Mouse (Mus musculus) liver, postnatal 0 days (tissue): ENCODE data around the gene Kcnip3. TPM values are rescaled to one million over a fixed set of nuclear protein-coding genes. Genes with fewer than 3 reads are reported as not detected.

Experiments used
- ATAC-seq: fragments of 200-750 bp; cut with Nextera tagmentation; 2 replicates; pipeline ENCODE4 v1.8.0; 2017; ENCODE audit warnings: mild to moderate bottlenecking, moderate library complexity
- DNase-seq: peaks from one replicate; pipeline ENCODE4 v3.0.0-alpha.2; 2016
- H3K27ac ChIP-seq: fragments of 300-500 bp; sonication (generic); 2 replicates; pipeline ENCODE4 v1.5.1; 2014; ENCODE audit warnings: antibody characterized with exemption, moderate library complexity, mild to moderate bottlenecking, low read depth
- H3K27me3 ChIP-seq: fragments of 300-500 bp; sonication (generic); 2 replicates; pipeline ENCODE4 v1.6.1; 2014; ENCODE audit warnings: low read length, control low read depth, mixed read lengths; ENCODE audit not compliant: insufficient read depth
- H3K36me3 ChIP-seq: fragments of 300-500 bp; sonication (generic); replicated peaks from 2 replicates; pipeline ENCODE4 v1.6.1; 2014; ENCODE audit warnings: mild to moderate bottlenecking, control low read depth, low read length, moderate library complexity, mixed read lengths; ENCODE audit not compliant: insufficient read depth
- H3K4me1 ChIP-seq: fragments of 300-500 bp; sonication (generic); 2 replicates; pipeline ENCODE4 v1.6.1; 2014; ENCODE audit warnings: antibody characterized with exemption, mild to moderate bottlenecking, control low read depth; ENCODE audit not compliant: insufficient read depth
- H3K4me2 ChIP-seq: fragments of 300-500 bp; sonication (generic); 2 replicates; pipeline ENCODE4 v1.6.1; 2014; ENCODE audit warnings: low read depth, mild to moderate bottlenecking, low read length, moderate library complexity, mixed read lengths
- H3K4me3 ChIP-seq: fragments of 300-500 bp; sonication (generic); 2 replicates; pipeline ENCODE4 v1.5.1; 2014; ENCODE audit warnings: low read depth, low read length
- H3K9ac ChIP-seq: fragments of 300-500 bp; sonication (generic); replicated peaks from 2 replicates; pipeline ENCODE4 v1.6.1; 2014; ENCODE audit warnings: mild to moderate bottlenecking, moderate library complexity
- H3K9me3 ChIP-seq: fragments of 300-500 bp; sonication (generic); 2 replicates; pipeline ENCODE4 v1.6.1; 2016; ENCODE audit warnings: mild to moderate bottlenecking, control low read depth, low read length, mixed read lengths
- CTCF ChIP-seq: sonication (generic); IDR thresholded peaks from 2 replicates; pipeline ENCODE4 v1.5.1; 2016; ENCODE audit warnings: antibody characterized with exemption, low read depth
- EP300 ChIP-seq: IDR thresholded peaks from 2 replicates; pipeline ENCODE4 v1.6.1; 2016; ENCODE audit warnings: antibody characterized with exemption, low read depth, mild to moderate bottlenecking
- WGBS: fragments of 180-500 bp; shearing (Covaris S2); extraction: QIAGEN DNeasy Blood & Tissue Kit; methylation state at CpG from one replicate; pipeline ENCODE4 v1.1.7; 2014; ENCODE audit not compliant: insufficient replicate concordance; 5-methylcytosine and 5-hydroxymethylcytosine counted together
- polyA plus RNA-seq: library from polyadenylated mRNA; unstranded; fragments of >200 nt; fragmentation: Nextera tagmentation; extraction: Ambion mirVana; gene quantifications from 2 replicates; pipeline ENCODE4 v1.2.1, GENCODE M21; 2015

Kcnip3 gene
- polyA plus RNA-seq, 1 experiment from 2014 or later, result 0.23 TPM

GRCm38 (mm10) chr2:127530418-127530817 is 8.5 kb upstream of the Kcnip3 start:
- no peaks in the 10 kb centered on the region for H3K4me1 ChIP-seq
- ATAC-seq, result no peak
- H3K27ac ChIP-seq, result no peak overlapping the region
- 53% methylated on average over 3 of the region's 3 CpGs for whole genome bisulfite sequencing
- no peaks in the 10 kb centered on the region for H3K27me3 ChIP-seq
- H3K9ac ChIP-seq, result no peak overlapping the region
- H3K36me3 ChIP-seq, result no peaks in the 10 kb centered on the region
- no peaks in the 10 kb centered on the region for H3K9me3 ChIP-seq
- TF ChIP-seq CTCF (no peak), EP300 (no peak)
- no peak overlapping the region for H3K4me2 ChIP-seq
- no peak for DNase-seq
- no peak overlapping the region for H3K4me3 ChIP-seq

- Histone ChIP-seq H3K4me2 (no peak overlapping the region), H3K4me1 (peaks cover 12% of the 10 kb centered on the region), H3K27me3 (0 out of 2 replicates have a peak, but pooled peaks cover 3% of the 10 kb centered on the region), H3K27ac (no peak overlapping the region), H3K9ac (no peak overlapping the region), H3K36me3 (no peaks in the 10 kb centered on the region), H3K9me3 (no peaks in the 10 kb centered on the region), H3K4me3 (no peak overlapping the region)
- 65% methylated on average over 3 of the region's 3 CpGs for WGBS
- no peak for TF ChIP-seq EP300
- no peak for TF ChIP-seq CTCF
- DNase-seq (no peak), ATAC-seq (no peak)
Observed at GRCm38 (mm10) chr2:127525004-127525775, 3.3 kb upstream of the Kcnip3 start.

GRCm38 (mm10) chr2:127523950-127524729 is 2.2 kb upstream of the Kcnip3 start:
- no peak overlapping the region for H3K9ac ChIP-seq
- no peak for TF ChIP-seq CTCF
- no peak for TF ChIP-seq EP300
- no peak overlapping the region for H3K4me2 ChIP-seq
- H3K9me3 ChIP-seq, result no peaks in the 10 kb centered on the region
- H3K4me1 ChIP-seq, result peaks cover 12% of the 10 kb centered on the region
- no peak overlapping the region for H3K4me3 ChIP-seq
- H3K27me3 ChIP-seq, result 0 out of 2 replicates have a peak, but pooled peaks cover 3% of the 10 kb centered on the region
- DNase-seq (no peak), ATAC-seq (peak; percentile 45; the same call in 1 of the 2 replicates)
- no peaks in the 10 kb centered on the region for H3K36me3 ChIP-seq
- 21% methylated on average over 7 of the region's 7 CpGs for WGBS
- H3K27ac ChIP-seq, result no peak overlapping the region

- Histone ChIP-seq H3K27ac (no peak overlapping the region), H3K4me2 (peak overlapping the region; percentile 36), H3K4me3 (0 out of 2 replicates have a peak overlapping the region, but pooled peaks have one; percentile 3), H3K36me3 (no peaks in the 10 kb centered on the region), H3K27me3 (0 out of 2 replicates have a peak, but pooled peaks cover 3% of the 10 kb centered on the region), H3K9me3 (no peaks in the 10 kb centered on the region), H3K9ac (no peak overlapping the region), H3K4me1 (peaks cover 12% of the 10 kb centered on the region)
- ATAC-seq, result no peak
- TF ChIP-seq EP300 (no peak), CTCF (no peak)
- DNase-seq, result no peak
- WGBS, result 12% methylated on average over 18 of the region's 18 CpGs
Observed at GRCm38 (mm10) chr2:127521172-127522005, 505 bp downstream of the Kcnip3 start.

GRCm38 (mm10) chr2:127520123-127520522 is 1.8 kb downstream of the Kcnip3 start:
- Histone ChIP-seq H3K27ac (no peak overlapping the region), H3K9ac (no peak overlapping the region), H3K9me3 (no peaks in the 10 kb centered on the region), H3K36me3 (no peaks in the 10 kb centered on the region), H3K4me2 (no peak overlapping the region), H3K4me3 (no peak overlapping the region), H3K4me1 (peaks cover 12% of the 10 kb centered on the region), H3K27me3 (0 out of 2 replicates have a peak, but pooled peaks cover 3% of the 10 kb centered on the region)
- DNase-seq, result no peak
- ATAC-seq, result no peak
- TF ChIP-seq CTCF, result no peak
- no peak for TF ChIP-seq EP300
